Mouse (Mus musculus) retina, embryonic 14.5 days (tissue): ENCODE data around the gene Ap1s2.

ENCODE experiments used
- DNase-seq: peaks from one replicate; pipeline ENCODE4 v3.0.0-alpha.2; 2015; ENCODE audit warnings: low spot score

Gene Ap1s2

DNA sequence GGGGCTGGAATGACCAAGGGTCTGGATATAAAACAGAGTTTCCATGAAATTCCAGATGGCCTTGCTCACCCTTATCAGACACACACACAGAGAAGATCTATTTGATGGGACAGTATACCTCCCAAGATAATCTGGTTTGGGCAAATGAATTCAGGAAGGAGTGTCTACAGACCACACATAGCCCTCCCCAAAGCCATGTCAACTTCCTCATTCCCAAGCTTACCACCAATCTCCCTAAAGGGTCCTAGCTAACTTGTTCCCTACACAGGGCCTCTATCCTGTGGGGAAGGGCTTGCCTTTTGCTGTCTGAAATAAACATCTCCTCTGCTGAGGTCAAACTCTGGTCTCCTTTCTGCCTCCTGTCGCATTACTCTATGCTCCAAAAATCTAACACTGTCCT, 72.3 kb downstream of the Ap1s2 start:
- DNase-seq = no peak

DNA sequence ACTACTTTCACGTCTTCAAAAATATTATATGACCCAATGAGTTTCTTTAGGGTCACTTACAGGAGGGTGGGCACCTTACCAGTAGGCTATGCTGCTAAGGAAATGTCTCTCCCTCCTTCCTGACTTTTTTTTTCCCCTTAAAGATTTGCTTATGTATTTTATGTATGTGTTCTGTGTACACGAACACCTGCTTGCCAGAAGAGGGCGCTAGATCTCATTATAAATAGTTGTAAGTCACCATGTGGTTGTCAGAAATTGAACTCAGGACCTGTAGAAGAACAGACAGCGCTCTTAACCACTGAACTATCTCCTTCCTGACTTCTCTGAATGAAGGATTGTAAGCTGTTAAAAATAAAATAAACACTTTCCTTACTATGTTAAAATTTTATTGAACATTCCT, 72.7 kb downstream of the Ap1s2 start:
- DNase-seq = no peak

GRCm38 (mm10) chrX:163982129-163982528, 73.3 kb downstream of the Ap1s2 start:
- DNase-seq = no peak
